Mouse (Mus musculus) lung, postnatal 4 days (tissue): ENCODE measurements around the gene Mknk1.

ENCODE experiments used
- DNase-seq, 2 experiments: peaks; one replicate each; pipeline ENCODE4 v3.0.0; 2021

Gene Mknk1

GRCm38 (mm10) chr4:115847377-115847776 is 8.4 kb downstream of the Mknk1 start:
- DNase-seq, result peak; percentile 41

DNA sequence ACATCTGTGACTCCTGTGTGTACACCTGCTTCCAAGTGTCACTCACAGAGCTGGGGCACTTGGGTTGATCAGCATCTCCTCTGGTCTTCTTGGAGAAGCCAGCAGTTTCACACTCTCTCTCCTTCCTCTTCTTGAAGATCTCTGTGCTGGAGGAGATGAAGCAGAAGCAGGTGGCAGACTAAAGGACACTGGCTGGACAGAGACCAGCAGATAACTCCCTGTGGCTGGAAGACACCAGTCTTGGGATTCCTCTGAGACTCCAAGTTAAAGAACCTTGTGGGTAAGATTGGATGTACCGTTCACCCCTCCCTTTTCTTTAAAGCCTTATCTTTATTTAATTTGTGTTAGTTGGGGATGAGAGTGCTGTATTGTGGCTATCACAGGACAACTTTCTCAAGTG is 9.1 kb downstream of the Mknk1 start:
- DNase-seq, result no peak

GRCm38 (mm10) chr4:115848990-115849677 is 10.1 kb downstream of the Mknk1 start:
- no peak for DNase-seq

DNA sequence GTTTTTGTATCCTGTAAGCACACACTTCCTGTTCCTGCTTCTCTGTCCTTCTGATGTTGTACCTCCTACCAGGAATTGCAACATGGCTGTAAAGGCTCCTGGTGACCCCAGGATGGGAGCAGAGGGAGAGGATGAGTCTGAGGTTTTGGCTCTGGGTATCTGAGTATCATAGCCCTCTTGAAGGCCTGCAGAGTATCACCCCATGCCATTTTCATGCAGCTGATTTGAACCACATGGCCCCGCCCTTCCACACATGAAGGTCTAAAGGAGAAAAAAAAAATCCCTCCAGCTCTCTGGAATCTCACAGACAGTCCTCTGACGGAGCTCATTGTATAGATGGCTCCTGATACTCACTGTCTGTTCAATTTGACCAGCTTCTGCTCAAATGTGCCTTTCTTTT is 11.1 kb downstream of the Mknk1 start:
- DNase-seq, result no peak

DNA sequence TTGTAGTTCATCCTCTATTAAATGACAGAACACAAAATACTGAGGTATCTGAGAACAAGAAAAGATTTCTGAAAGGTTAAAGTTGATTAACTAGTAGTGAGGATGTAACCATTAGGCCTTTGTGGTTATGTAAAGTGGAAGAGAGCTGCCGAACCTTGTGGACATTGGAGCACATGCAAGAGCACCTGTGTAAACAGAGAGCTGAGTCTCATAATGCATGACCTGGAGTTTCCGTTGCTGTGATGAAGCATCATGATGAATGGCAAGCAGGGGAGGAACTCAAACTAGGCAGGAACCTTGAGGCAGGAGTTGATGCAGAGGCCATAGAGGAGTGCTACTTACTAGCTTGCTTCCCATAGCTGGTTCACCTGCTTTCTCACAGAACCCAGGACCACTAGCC is 11.6 kb downstream of the Mknk1 start:
- DNase-seq, result no peak

GRCm38 (mm10) chr4:115851569-115851968 is 12.6 kb downstream of the Mknk1 start:
- DNase-seq, result peak in 1 of 2 experiments; percentile 61

- DNase-seq, result no peak
Measured at GRCm38 (mm10) chr4:115855100-115855499, 16.1 kb downstream of the Mknk1 start.

DNA sequence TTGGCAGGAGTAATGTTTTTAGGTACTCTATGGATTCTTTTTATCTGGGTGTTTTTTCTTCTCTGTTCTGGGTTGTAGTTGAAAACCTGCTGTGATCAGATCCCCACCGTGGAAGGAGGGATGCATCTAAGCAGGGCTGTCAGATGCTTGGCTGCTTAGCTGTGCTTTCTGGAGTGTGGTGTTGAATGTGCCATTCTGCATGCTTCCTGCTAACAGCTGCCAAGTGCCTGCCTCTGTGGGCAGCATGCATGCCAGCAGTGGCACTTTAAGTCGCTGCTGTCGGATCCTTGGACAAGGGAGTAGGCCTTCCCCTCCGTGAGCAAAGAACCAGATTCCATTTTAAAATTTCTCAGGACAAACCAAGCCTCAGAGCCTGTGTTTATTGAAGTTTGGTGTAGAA is 16.6 kb downstream of the Mknk1 start:
- DNase-seq, result no peak

- no peak for DNase-seq
Measured at GRCm38 (mm10) chr4:115856282-115856681, 17.3 kb downstream of the Mknk1 start.

- no peak for DNase-seq
Measured at GRCm38 (mm10) chr4:115857293-115857883, 18.4 kb downstream of the Mknk1 start.

DNA sequence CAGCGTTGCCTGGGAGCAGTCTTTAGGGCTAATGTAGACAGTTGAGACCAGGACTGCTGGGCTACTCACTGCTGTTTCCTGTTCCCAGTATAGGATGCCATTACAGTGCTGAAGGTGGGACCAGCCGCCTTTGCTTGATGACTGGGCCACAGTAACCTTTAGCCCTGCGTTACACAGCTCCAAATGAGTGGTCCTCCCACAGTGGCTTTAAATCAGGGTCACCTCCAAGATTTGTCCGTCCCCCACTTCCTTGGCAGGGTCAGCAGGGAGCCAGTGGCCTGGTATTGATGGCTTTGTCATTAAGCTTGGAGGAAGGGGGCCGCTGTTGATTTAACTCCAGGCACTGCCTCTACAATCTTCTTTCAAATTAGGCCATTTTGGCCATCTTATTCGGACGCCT is 24.4 kb downstream of the Mknk1 start:
- DNase-seq, result no peak

DNA sequence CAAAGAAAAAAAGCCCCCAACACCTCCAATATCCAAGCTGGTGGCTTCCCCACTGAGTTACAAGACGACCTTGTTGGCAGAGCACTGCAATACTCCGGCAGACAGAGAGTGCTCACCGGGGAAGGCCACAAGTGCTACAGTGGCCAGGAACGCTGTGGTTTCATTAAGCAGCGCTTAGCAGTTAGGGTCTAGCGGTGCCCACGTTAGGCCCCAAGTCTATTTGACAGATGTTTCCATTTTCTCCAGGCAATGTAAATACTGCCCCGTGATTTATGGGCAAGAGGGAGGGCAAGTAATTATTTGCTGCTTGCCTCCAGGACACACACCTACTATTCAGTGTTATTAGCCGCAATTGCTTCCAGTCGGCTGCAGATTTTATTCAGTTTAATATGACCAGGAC is 24.9 kb downstream of the Mknk1 start:
- DNase-seq, result no peak

- DNase-seq, result no peak
Measured at GRCm38 (mm10) chr4:115869512-115870210, 30.7 kb downstream of the Mknk1 start.

GRCm38 (mm10) chr4:115873231-115873630 is 34.2 kb downstream of the Mknk1 start:
- DNase-seq, result no peak

DNA sequence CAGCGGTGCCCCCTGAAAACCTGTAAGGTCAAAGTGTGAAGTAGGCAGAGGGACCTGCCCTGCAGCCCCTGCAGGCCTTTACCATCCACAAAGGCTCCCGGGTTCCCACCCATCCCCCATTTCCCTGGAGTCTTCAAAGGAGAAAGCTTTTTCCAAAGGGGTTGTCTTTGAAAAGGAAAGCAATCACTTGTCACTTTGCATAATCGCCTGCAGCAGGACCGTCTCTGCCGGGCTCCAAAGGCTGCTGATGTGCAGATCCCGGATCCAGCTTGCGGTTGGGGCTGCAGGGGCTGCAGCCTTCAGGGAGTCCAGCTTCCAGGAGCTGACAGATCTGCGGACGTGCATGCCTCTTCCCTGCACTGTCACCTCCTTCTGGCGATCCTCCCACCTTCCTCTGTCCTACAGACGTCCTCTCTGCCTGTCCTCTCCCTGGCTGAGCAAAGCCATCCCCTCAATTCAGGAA is 39.2 kb downstream of the Mknk1 start:
- peak in 1 of 2 experiments; percentile 31 for DNase-seq

DNA sequence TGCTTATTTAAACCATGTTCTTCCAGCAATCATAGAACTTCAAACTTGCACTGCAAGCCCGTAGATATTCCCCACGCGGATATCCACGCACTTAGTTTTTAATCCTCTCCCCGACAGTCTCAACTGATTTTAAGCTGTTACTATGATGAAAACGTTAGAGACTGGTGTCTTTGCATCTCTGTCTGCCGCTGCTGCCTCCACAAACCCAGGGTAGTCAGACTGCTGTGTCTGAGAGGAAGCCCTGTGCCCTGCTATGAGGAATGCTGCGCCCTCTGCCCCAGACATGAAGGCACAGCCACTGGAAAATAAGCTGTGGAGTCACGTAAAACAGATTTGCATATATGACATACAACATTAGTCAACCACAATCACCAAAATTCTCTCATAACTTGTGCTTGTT is 39.8 kb downstream of the Mknk1 start:
- DNase-seq, result no peak

DNA sequence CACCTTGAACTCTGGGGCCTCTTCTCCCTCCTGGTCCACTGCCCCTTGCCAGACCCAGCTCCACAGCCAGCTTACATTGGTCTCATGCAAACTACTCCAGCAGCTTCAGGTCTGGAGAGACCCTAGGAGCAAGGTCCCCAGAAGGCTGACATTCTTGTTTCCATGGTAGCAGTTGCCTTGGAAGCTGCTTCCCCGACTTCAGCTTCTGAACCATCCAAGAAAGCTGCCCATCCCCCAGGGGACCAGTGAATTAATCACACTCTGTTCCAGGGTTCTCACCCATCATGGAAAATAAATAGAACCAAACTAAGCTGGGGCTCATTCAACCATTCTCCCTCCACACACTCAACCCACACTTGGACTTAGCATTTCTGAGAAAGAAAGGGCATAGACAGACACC is 42.2 kb downstream of the Mknk1 start:
- no peak for DNase-seq

GRCm38 (mm10) chr4:115882195-115882594 is 43.2 kb downstream of the Mknk1 start:
- no peak for DNase-seq

- no peak for DNase-seq
Measured at GRCm38 (mm10) chr4:115884022-115884421, 45.0 kb downstream of the Mknk1 start, which contains the start of gene Kncn. TSS of gene Kncn (plus strand) at chr4:115884400.

- no peak for DNase-seq
Measured at GRCm38 (mm10) chr4:115885846-115886245, 46.8 kb downstream of the Mknk1 start.

- DNase-seq, result no peak
Measured at GRCm38 (mm10) chr4:115886875-115887274, 47.9 kb downstream of the Mknk1 start.

- no peak for DNase-seq
Measured at GRCm38 (mm10) chr4:115890066-115890465, 51.1 kb downstream of the Mknk1 start.

GRCm38 (mm10) chr4:115890553-115890952 is 51.6 kb downstream of the Mknk1 start, which contains the start of gene 6430628N08Rik:
TSS of gene 6430628N08Rik (plus strand) at chr4:115890665.
- DNase-seq, result no peak

DNA sequence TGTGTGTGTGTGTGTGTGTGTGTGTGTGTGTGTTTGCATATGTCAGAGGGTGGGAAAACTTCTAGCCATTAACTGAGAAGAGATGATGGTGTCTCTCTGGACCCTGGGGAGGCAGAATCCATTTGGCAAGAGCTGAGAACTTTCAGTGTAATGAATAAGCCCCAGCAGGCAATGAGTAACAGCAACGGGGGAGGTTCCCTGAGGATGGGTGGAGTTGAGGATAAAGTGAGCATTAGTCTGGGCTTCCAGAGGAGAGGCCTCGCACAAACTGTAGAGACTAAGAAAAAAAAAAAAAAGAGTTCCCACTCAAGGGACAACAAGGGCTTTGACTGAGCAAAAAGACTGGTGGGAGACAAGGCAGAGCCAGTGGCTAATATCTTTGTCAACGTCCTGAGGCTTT is 55.3 kb downstream of the Mknk1 start:
- DNase-seq, result no peak
